9 mouse cellular contexts compared by ENCODE assay signal in the genomic region with DNA sequence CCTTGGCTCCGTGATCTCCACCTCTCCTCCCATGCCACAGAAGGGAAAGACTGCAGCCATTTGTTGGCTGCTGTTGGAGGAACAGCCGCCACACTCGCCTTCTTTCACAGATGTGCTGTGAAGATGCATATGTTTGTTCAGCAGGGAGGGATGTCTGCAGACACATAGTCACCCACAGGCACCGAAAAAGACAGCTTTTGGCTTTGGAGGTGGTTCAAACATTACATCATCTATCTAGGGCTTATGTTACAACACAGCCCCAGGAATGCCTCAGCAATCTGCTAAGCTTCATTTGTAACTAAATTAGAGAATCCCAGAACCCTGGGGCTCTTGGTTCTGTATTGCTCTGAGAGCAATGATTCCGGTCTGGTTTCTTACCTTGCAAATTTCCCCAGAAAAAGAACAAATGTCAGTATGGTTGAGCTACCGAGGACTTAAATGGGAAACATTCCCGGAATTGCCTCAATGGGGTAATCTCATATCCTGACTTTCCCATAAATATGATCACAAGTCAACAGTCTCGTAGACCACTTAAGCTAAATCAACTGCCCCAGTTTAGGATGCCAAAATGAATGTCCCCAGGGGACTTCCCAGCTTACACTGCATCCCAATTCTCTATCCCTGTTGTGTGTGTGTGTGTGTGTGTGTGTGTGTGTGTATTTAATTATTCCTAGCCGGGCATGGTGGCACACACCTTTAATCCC. TPM values are rescaled to one million over a fixed set of nuclear protein-coding genes. Genes with fewer than 3 reads are reported as not detected.
A peak's percentile ranks its signal among the peaks of the same experiment; 100 is the strongest.
DNase-seq lines count a peak whose midpoint lies in the region; ATAC-seq and TF ChIP-seq lines count a peak whose summit lies in the region.
"Had no signal": no experiment of that assay in that cellular context is flagged by ENCODE, and none has a peak within 500 bp of the region (broad histone marks: within the 10 kb centered on the region; RNA-seq: fewer than 3 reads in every experiment).

No protein-coding gene starts in this region.

- no peaks in the 10 kb centered on the region for H3K4me1 ChIP-seq in ES-Bruce4 (ENCODE audit: control insufficient read depth, insufficient read depth, low read length)
- peaks cover 18% of the 10 kb centered on the region for H3K4me1 ChIP-seq in embryonic facial prominence, embryonic 15.5 days
- H3K4me1 ChIP-seq in kidney, adult 2 months (ENCODE audit: control insufficient read depth, insufficient read depth, low read length) = peaks cover 2% of the 10 kb centered on the region; the same call in 1 of the 2 replicates

- intact Hi-C loops in heart, postnatal 25 days (cut with DNase I) = no loop called here

- H3K27me3 ChIP-seq in ES-Bruce4 (ENCODE audit: control insufficient read depth, insufficient read depth, low read length, poor library complexity, severe bottlenecking) = peaks cover 2% of the 10 kb centered on the region; the same call in 1 of the 2 replicates
- H3K27me3 ChIP-seq in embryonic facial prominence, embryonic 15.5 days = peaks cover 19% of the 10 kb centered on the region; the same call in 1 of the 2 replicates
- no peaks in the 10 kb centered on the region; the same call in none of the 2 replicates for H3K27me3 ChIP-seq in kidney, adult 2 months (replicated peaks; ENCODE audit: control insufficient read depth, insufficient read depth, low read length)

- 22% methylated on average over 9 of the region's 9 CpGs for WGBS in embryonic facial prominence, embryonic 15.5 days
- WGBS in kidney, adult 2 months = 69% methylated on average over 9 of the region's 9 CpGs

- DNase-seq in heart, adult 18-20 months = peak; percentile 61 to 64
- DNase-seq in heart, postnatal 25 days (ENCODE audit: low spot score) = no peak
- DNase-seq in left cerebral cortex, adult 9 months (ENCODE audit: low spot score in 2 of 2) = peak; percentile 62 to 78
- no peak for DNase-seq in yolk sac, embryonic 10.5 days (ENCODE audit: low spot score)
- no peak for DNase-seq in kidney, adult 2 months
- DNase-seq in ovary, postnatal 14 days (ENCODE audit: low spot score) = no peak
- DNase-seq: thymus, postnatal 25 days had no signal

- H3K9me3 ChIP-seq in ES-Bruce4 (replicated peaks; ENCODE audit: control insufficient read depth, insufficient read depth, low read length, poor library complexity, severe bottlenecking) = no peaks in the 10 kb centered on the region
- no peaks in the 10 kb centered on the region for H3K9me3 ChIP-seq in embryonic facial prominence, embryonic 15.5 days (replicated peaks)

- TF ChIP-seq EP300 in ES-Bruce4 (IDR thresholded peaks at IDR 0.05; ENCODE audit: insufficient read depth, low read depth, low read length) = no peak

- no peak for TF ChIP-seq POLR2A in ES-Bruce4 (IDR thresholded peaks at IDR 0.05; ENCODE audit: insufficient read depth, low read length)
- no peak for TF ChIP-seq POLR2A in kidney, adult 2 months (IDR thresholded peaks at IDR 0.05; ENCODE audit: low read depth, low read length)

- no peaks in the 10 kb centered on the region for H3K36me3 ChIP-seq in ES-Bruce4 (ENCODE audit: control insufficient read depth, insufficient read depth, low read length, poor library complexity, severe bottlenecking)
- H3K36me3 ChIP-seq in embryonic facial prominence, embryonic 15.5 days = no peaks in the 10 kb centered on the region
- H3K36me3 ChIP-seq in kidney, adult 2 months (ENCODE audit: control insufficient read depth, insufficient read depth, low read length) = no peaks in the 10 kb centered on the region

- H3K4me2 ChIP-seq in embryonic facial prominence, embryonic 15.5 days (replicated peaks) = no peak overlapping the region

- peak overlapping the region; percentile 23; the same call in 1 of the 2 replicates for H3K9ac ChIP-seq in ES-Bruce4 (ENCODE audit: low read depth, poor library complexity, severe bottlenecking)
- no peak overlapping the region for H3K9ac ChIP-seq in embryonic facial prominence, embryonic 15.5 days

- ATAC-seq in embryonic facial prominence, embryonic 15.5 days (ENCODE audit: insufficient number of reproducible peaks, low FRiP score, low TSS enrichment, low read depth) = peak; percentile 80

- H3K4me3 ChIP-seq in ES-Bruce4 (ENCODE audit: low read depth, low read length) = peak overlapping the region; percentile 39; the same call in 1 of the 2 replicates
- H3K4me3 ChIP-seq in embryonic facial prominence, embryonic 15.5 days (replicated peaks) = no peak overlapping the region
- H3K4me3 ChIP-seq in kidney, adult 2 months (ENCODE audit: insufficient read depth, low read depth, low read length) = no peak overlapping the region

- peak overlapping the region; percentile 34 for H3K27ac ChIP-seq in ES-Bruce4 (ENCODE audit: insufficient read depth, low read length)
- peak overlapping the region; percentile 75 for H3K27ac ChIP-seq in embryonic facial prominence, embryonic 15.5 days (replicated peaks)
- no peak overlapping the region for H3K27ac ChIP-seq in kidney, adult 2 months (ENCODE audit: insufficient read depth, low read depth, low read length)

- TF ChIP-seq CTCF in ES-Bruce4 (IDR thresholded peaks at IDR 0.05; ENCODE audit: low read depth, low read length) = no peak
- TF ChIP-seq CTCF in kidney, adult 2 months (conservative IDR thresholded peaks at IDR 0.05; ENCODE audit: insufficient read depth, insufficient read length, low read depth, low read length) = no peak

RNA-seq across cellular contexts. Expression of gene Lamc2, which starts 5.5 kb away (rescaled TPM):
- total RNA-seq in heart, adult 18-20 months (2021) = 10 to 100 TPM; 12.3 to 13.2 TPM
- 1 to 10 TPM; 8.7 to 9.3 TPM for total RNA-seq in heart, postnatal 25 days (2021)
- 46.1 TPM in 2 replicates for polyA plus RNA-seq in ES-Bruce4 (2011; ENCODE audit: insufficient read depth, insufficient read length, low read depth, missing spikeins)
- 14.5 and 15.3 TPM in 2 replicates for polyA plus RNA-seq in embryonic facial prominence, embryonic 15.5 days (2015; fragmentation: Nextera tagmentation; extraction: Ambion mirVana)
- 7.0 TPM in 2 replicates for polyA plus RNA-seq in kidney, adult 2 months (2012; rRNA removed)

Comparison
In these comparisons a context has a peak if more than half of its experiments do, and no peak if none do; other contexts are left out.
1. DNase-seq: peak in heart, adult 18-20 months (2 of 2) and left cerebral cortex, adult 9 months (2 of 2); none in heart, postnatal 25 days (single experiment), yolk sac, embryonic 10.5 days (single experiment), kidney, adult 2 months (single experiment) and ovary, postnatal 14 days (single experiment).